Mouse (Mus musculus) monocyte, adult 5-6 weeks (primary cell): ENCODE results near the gene Abcc9. TPM values are rescaled to one million over a fixed set of nuclear protein-coding genes. Genes with fewer than 3 reads are reported as not detected.

Source experiments
- total RNA-seq: library from RNA; stranded (forward); fragments of 200-1000, 200-491, 200-594 nt; gene quantifications from 3 replicates; pipeline ENCODE4 v1.2.3, GENCODE M21; 2017

Gene Abcc9
- total RNA-seq, 1 experiment from 2014 or later: not detected

Other genes with a start within 250 kb of the Abcc9 start
- gene Gys2, start 229.2 kb downstream of the Abcc9 start, total RNA-seq: not detected in 3 replicates
- 3.5 to 10.0 TPM (median 5.1 TPM) in 3 replicates for gene Ldhb, start 194.4 kb downstream of the Abcc9 start, total RNA-seq
- gene Kcnj8, start 130.7 kb downstream of the Abcc9 start, total RNA-seq: 19.0 to 39.8 TPM (median 23.1 TPM) in 3 replicates
- 92.6 to 119 TPM (median 117 TPM) in 3 replicates for gene Cmas, start 54.4 kb upstream of the Abcc9 start, total RNA-seq
- gene Sult6b2, start 102.2 kb upstream of the Abcc9 start, total RNA-seq: not detected in 3 replicates